Mouse (Mus musculus) spleen, postnatal 4 days (tissue): ENCODE data around the gene Smim22.

Experiments
- DNase-seq, 2 experiments: peaks; one replicate each; pipeline ENCODE4 v3.0.0; 2022; ENCODE audit warnings: low spot score in 2 of 2

Gene Smim22

DNA sequence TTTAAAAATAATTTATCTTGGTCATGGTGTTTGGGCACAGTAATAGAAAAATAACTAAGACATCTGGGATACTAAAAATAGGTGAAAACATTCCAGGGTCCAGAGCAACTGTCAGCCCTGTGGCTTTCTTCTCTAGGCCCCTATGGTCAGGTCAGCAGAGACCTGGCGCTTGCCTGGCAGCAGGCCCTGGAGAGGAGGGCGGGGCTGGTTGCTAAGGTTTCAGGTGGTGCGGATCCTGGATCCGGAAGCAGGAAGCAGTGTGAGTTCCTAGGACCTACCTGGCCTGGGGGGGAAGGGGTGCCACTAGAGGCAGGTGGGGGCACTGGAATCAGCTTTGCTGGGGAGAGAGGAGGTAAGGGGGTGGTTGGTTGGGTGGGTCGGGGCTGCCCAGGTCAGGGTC, at the start of gene Smim22:
Gene Smim22 (plus strand): TSS at position 222 of the 400 bp plus-strand sequence.
- DNase-seq = no peak

DNA sequence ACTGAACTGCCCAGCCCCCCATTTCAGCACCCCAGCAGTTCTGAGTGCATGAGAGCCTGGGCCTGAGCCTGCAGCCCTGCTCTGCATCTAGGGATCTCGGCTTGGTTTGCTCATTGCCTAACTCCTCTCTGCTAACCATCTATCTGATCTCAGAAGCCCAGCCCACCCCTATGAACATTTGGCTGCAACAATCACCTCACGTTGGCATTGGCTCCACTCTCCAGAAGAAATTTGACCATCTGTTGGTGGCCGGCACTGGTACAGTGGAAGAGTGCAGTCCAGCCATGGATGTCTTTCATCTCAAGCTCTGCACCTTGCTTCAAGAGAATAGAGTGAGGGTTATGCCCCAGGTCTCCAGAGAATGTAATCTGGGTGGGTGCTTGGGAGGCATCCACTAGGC, 49.6 kb upstream of the Smim22 start:
- no peak for DNase-seq

DNA sequence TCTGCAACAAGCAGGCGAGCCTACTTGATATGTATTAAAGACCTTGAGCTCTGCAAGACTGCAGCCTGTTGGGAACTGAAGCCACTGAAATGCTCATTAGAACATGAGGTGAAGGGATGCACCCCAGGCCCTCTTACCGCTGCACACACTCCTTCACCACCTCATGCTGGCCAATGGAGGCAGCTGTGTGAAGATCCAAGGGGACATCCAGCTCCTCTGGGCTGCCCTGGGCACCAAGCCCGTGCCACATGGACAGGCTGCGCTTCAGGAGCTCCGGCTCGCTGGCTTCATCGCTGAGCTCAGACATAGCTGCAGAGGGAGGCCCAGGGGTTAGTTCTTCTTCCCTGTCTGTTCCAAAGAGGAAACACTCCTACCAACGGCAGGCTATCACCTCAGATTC, 46.8 kb upstream of the Smim22 start:
- DNase-seq = no peak

DNA sequence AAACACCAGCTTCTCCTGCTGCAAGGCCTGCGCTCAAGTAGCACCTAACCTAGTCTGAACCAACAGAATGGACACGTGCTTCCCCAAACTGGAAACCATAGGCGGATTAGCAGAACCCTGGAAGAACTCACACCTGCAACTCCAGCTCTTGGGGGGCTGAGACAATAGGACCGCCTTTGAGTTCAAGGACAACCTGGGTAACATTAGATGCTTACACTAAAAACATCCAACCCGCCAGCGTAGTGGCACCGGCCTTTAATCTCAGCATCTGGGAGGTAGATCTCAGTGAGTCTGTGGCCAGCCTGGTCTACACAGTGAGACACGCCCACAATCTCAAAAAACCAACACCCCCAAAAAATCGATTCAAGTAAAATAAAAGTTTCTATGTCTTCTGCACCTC, 43.7 kb upstream of the Smim22 start:
- DNase-seq = no peak

DNA sequence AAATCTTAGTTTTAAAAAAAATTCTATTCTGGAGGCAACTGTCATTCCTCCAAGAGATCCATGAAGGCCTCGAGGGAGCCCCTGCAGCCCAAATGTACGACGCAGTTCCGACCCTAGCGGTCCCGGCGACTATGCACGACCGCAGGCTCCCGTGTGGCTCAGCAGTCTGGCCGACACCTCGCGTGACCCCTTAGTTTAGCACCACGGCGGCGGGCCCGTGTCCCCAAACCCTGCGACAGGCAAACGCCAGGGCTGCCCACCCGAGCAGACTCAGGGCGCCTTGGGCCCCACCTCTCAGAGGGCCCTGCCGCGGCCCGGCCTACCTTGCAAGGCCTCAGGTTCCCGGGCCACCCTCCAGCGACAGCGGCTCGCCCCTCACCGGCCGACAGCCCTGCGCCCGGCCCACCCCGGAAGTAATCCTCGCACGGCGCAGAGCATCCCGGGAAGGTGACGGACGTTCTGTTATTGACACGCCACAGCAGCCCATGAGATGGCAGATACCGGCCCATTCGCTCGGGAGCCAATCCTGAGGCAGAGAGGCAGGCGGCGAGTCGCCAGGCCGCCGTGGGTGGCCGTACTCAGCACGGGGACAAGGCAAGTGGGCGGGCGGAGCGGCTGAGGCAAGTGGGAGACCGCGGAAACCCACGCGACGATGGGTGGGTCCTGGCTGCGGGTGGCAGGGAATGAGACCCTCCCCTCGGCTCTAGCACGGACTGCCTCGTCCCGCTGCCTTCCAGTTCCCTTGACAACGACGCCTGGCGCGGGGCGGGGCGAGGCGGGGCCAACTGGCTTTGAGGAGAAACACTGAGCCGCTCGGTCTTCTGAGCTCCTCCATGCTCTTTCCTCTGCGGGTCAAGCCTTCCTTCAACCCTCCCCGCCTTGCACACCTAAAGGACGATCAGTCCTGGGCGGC, 43.0 kb upstream of the Smim22 start, which contains the start of gene Anks3:
Gene Anks3 (minus strand): TSS at position 409 of the 913 bp plus-strand sequence.
- DNase-seq = peak; percentile 92 to 95

DNA sequence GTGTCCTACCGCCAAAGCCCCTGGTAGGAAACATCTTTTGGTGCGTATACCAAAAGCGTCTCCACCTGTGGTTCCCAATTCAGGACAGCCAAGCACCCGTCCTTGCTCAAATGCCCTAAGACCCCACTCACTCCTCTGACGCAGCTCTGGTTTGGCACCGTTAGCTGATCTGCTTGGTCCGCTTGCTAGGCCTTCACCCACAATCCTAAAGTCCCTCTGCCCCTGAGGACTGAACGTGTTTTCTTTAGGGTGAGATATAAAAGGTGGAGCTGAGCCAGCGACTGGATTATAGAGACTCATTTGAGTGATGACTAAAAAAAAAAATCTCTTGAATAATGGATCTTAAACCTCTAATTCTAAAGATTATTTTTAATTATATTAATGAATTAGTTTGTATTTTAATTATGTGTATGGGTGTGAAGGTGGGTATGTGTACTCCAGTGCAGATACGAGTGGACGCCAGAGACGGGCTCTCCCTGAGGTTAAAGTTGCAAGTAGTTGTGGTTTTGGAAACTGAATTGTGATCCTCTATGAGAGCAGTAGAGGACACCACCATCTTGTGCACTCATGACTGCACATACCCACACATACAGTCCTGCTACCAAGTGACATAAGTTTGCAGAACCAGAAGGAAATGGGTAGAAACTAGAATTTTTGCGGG, 42.2 kb upstream of the Smim22 start:
- DNase-seq = no peak

DNA sequence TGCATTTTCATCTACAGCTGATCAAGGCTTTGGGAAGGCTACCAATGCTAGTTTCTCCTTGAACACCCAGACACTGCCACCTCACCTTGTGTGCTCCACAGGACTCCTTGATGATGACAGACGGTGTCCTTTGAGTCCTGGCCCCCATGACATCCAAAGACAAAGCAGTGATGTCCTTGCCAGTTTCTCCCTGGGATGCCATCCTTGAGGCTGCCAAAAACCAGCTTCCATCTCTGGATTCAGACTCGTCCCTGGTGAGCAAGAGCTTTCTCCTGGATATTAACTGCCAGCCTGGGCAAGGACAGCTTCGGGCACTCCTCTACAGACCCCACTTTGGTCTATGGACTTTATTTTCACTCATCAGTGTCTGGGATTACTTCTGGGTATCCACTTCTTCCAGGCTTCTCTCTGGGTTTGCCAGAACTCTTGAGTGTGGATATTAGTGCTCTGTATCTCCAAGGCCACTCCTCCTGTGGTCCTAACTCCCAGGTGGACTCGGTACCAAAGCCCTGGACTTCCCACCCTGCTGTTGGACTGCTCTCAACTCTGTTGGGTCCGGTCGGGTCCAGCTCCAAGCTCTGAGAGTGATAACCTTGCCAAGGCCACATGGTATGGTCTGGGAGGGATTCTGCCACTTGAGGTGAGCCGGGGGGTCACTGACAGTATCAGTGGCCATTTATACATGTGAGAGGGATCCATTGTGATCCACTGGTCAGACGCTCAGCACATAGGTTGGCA, 41.5 kb upstream of the Smim22 start:
- DNase-seq = no peak

DNA sequence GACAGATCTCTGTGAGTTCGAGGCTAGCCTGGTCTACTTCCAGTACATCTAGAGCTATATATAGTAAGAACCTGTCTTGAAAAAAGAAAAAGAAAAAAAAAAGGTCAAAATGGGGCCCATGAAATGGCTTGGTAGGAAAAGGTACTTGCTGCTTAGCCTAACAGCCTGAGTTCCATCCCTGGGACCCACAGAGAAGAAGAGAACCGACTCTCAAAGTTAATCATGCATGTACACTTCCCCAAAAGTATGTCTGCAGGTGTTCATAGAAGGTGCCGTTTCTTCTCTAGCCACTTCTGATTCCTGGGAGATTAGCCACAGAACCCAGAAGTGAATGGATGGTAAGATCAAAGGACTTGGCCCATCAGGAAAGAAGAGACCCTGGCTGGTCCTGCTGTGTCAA, 38.7 kb upstream of the Smim22 start:
- no peak for DNase-seq

DNA sequence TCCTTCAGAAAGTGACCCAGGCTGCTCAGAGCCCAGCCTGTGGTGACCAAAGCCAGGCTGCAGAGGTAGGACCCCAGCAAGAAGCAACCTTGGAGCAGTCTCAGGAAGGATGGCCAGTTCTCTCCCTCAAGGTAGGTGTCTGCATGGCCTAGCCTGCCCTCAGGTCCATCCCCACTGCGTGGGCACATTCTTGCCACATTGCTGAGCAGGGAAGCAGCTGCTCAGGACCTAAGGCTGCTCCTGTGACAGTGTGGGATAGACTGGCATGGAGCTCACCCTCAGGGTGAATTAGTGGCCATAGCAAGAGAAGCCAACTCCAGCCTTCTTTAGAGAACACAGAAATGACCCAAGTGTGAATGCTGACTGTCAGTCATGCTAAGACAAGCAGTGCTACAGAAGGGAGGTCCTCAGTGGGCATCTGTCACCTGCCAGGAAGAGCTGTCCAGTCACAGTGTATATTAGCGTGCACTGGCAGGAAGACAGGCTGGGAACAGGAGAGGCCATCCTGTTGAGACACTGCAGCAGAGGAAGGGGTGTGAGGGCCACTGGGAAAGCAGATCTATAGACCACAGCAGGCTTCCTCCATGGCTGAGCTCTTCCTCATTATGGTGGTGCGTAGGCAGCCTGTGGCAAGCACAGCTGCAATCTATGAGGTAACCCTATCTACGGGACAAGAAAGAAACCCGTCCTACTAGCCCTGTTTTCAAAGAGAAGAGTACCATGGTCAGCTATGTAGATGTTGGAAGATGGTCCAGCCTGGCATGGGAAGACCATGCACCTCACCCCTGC, 37.8 kb upstream of the Smim22 start:
- DNase-seq = peak in 1 of 2 experiments; percentile 29

DNA sequence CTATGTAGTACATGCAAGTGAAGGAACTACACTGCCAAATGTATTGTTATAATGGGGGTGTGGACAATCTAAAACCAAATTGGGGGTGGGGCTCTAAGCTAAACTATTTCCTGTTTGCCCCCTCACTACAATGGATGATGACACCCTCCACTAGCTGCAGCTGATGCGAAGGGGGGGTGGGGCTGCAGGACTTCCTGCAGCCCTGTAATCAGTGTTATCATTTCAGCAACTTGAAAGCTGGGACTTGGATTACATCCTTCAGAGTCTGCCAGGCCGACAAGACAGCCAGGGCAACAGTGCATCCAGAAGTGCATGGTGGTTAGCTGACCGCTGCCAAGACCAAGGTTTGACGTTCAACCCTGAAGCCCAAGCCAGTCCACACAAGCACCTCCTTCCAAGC, 35.5 kb upstream of the Smim22 start:
- DNase-seq = no peak

DNA sequence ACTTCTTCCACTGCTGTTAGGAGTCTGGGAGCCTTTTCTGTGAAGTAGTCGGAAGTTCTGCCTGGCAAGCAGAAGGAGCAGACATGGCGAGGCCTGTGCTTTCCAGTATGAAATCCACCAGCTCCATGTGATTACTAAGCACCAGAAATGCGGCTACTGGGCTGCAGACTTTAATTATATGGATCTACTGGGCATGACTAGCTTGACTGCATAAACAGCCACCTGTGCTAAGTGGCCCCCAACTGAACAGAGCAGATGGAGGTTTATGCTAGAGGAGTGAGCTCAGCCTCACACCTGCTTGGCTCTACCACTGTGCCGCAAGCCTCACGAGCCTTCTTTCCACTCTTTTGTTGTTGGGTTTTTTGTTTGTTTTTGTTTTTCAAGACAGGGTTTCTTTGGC, 32.6 kb upstream of the Smim22 start:
- no peak for DNase-seq

DNA sequence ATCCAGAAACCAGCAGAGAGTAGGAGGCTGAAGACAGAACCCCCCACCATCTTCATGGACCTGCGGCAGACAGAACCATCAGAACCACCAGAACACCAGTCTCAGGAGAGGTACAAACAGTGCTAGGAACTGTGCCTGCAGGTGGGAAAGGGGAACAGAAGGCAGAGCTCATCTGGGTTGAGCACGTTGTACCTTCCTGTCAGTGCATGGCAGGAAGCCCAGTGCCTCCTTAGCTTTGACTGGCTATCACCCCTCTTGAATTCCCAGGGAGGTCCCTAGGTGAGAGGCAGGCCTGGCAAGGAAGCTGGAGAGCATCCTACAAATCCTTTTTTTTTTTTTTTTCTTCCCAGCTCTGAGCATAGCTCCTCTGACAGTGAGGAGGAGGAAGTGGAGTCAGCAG, 30.9 kb upstream of the Smim22 start:
- no peak for DNase-seq

DNA sequence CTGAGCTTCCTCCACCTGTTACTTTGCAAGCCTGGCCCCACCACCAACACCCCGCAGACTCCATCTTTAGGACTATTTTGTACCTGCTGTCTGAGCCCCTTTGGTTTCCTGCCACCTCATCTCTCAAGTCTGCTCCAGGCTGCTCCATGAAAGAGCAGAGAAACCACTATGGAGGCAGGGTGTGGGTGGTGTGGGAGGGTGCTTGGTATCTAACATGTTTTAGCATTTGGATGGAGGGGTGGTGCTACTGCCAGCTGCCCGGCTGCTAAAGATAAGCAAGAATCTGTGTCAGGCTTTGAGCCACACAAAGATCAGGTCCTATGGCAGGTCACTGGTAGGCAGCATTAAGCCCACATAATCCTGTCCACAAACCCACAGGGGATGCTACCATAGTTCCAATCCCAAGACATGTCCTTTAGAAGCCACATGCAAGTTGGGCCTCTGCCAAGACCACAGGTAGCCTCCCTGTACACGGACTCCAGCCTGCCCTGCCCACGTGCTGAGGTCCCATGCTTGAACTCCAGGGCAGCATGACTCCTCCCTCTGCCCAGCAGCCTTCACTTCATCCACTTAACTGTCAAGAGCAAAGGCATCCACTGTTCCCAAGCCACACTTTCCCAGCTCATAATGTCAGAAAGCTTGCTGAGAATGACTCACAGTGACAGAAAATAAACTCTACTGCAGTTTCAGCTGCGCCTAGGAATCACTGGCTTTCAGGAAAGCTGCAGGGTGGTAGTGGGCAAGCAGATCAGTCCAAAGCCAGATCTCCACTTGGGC, 28.6 kb upstream of the Smim22 start:
- no peak for DNase-seq

DNA sequence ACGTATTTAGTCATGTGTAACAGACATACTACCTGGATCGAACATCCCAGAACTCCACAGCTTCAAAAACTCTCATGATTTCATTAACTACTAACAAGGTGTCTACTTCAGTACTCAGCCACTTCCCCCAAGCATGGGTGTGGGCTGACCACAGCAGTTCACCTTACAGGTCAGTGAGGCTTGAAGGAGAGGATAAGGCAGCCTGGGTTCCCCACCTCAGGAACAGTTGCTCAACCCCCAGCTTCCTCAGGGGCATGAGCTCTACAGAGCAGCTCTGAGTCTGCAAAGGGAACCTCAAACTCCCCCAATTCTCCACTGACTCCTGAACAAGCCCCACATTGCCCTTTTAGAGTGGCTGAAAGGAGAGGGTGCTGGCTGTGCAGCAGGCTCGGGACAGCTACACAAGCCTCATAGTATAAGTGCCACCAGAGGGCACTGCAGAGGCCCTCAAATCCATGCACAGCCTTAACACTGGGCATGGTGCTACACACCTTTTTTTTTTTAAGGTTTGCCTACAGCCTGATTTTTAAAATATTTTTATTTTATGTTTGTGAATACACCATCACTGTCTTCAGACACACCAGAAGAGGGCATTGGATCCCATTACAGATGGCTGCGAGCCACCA, 27.2 kb upstream of the Smim22 start:
- no peak for DNase-seq

DNA sequence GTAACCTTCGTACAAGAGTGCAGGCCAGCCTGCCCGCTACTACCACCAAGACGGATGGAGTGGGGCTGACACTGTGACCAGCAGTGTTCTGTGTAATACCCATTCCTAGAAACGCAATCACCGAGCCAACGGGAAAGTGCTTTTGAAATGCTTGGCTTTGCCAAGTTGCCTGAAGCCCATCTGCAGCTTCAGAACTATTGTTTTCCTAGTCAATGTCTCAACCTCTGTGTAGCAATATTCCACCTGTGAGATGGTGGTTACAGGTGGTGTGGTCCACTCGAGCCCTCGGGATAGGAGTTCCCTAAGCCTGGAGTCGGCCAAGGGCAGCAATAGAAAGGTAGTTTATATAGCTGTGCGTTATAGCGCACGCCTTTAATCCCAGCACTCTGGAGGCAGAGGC, 22.4 kb upstream of the Smim22 start:
- DNase-seq = no peak

DNA sequence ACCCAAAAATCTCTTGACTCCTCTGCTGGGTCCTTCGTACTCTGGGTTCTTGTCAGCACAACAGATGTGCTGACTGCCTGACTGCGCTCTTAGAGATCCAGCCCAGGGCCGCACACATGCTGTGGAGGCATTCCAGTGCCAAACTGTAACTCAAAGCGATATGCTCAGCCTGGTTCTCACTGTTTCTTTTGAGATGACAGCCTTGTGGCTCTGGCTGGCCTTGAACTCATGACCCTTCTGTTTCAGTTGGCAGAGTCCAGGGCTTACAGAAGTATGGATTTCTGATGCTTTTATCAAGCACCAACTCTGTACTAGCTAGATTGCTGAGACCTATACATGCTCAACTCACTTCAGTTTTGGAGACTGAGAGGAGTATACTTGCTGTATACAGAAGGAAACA, 13.8 kb upstream of the Smim22 start:
- no peak for DNase-seq

DNA sequence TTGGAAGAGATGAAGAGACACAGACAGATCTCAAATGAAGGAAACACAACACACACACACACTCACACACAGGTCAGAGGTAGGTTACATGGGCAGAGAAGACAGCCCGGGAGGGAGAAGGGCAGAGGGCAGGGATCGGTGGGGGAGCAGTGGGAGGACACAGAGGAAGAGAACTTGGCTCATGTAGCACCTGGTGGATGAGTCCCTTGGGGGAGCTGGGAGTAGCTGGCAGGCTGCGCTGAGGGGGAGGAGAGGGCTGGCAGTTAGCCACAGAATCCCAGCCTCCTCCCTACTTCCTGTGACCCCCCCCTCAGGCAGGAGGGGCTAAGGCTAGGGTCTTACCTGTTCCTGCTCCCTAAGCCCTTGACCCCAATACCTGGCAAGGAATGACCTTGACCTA, 9.5 kb upstream of the Smim22 start, which contains the start of gene Sept12:
Gene Sept12 (minus strand): TSS at position 300 of the 400 bp plus-strand sequence.
- no peak for DNase-seq

DNA sequence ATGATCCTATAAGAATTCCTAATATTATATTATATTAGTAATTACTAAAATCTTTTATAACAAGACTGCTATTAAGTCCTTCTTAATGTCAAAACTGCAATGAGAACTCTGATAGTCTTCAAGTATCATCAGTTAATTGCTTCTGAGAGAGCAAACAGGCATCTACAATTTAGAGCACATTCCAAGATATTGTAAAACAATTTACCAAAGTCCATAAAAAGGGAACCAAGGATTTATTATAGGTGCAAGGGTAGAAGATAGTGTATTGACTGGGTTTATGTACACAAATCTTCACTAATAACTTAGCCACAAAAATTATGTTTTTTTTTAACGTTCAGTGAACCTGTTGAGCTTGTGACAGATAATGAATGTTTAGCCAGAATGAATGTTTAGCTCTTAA, 8.1 kb upstream of the Smim22 start:
- no peak for DNase-seq

DNA sequence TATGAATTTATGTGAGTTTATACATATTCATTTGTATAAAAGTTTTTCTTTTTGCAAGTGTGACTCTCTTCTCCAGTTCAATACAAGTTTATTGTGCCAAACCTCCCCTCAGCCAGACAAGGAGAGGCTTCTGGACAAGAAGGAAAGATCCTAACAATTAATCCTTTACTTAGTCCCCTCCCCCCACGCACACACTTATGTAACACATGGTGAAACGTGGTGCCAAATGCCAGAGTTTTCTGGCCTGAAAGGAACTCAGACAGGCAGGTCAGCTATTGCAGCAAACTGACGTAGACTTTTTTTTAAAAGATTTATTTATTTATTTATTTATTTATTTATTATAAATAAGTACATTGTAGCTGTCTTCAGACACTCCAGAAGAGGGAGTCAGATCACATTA, 6.5 kb upstream of the Smim22 start:
- DNase-seq = no peak

DNA sequence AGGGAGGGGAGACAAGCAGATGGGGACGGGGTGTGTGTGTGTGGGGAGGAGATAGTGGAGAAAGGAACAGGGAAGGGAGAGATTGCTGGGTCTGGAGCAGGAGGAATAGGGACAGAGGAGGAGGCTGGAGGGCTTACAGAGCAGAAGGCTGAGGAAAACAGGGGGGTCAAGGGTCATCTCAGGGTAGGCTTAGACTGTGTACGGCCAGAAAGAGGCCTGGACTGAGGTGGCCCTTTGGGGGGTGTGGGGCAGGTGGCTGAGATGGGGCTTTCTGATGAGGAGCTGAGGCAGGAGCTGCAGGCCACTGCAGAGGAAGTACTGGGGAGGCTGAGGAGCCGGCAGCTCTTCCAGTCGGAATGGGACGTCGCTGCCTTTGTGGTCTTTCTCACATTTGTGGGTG, 404 bp downstream of the Smim22 start:
- DNase-seq = no peak
